Mouse (Mus musculus) testis, adult 2 months (tissue): ENCODE results near the gene Agap1. TPM values are rescaled to one million over a fixed set of nuclear protein-coding genes. Genes with fewer than 3 reads are reported as not detected.

Experiments used
- H3K27ac ChIP-seq: fragments of 200-500 bp; 2 replicates; pipeline ENCODE4 v1.5.1; 2012; ENCODE audit warnings: low read depth, low read length; ENCODE audit not compliant: control insufficient read depth, insufficient read depth
- H3K27me3 ChIP-seq: fragments of 200-500 bp; 2 replicates; pipeline ENCODE4 v1.6.1; 2012; ENCODE audit warnings: mild to moderate bottlenecking, low read length, moderate library complexity; ENCODE audit not compliant: control insufficient read depth, insufficient read depth
- H3K36me3 ChIP-seq: fragments of 200-500 bp; 2 replicates; pipeline ENCODE4 v1.6.1; 2012; ENCODE audit warnings: mild to moderate bottlenecking, low read length; ENCODE audit not compliant: control insufficient read depth, insufficient read depth
- H3K4me1 ChIP-seq: fragments of 200-500 bp; 2 replicates; pipeline ENCODE4 v1.6.1; 2012; ENCODE audit warnings: low read length; ENCODE audit not compliant: control insufficient read depth, insufficient read depth
- H3K4me3 ChIP-seq: fragments of 200-500 bp; 2 replicates; pipeline ENCODE4 v1.5.1; 2012; ENCODE audit warnings: low read depth, mild to moderate bottlenecking, low read length, moderate library complexity, mixed read lengths; ENCODE audit not compliant: control insufficient read depth
- CTCF ChIP-seq: fragments of 200-500 bp; IDR thresholded peaks from 2 replicates; pipeline ENCODE4 v1.5.1; 2012; ENCODE audit warnings: low read depth, mild to moderate bottlenecking, inconsistent platforms, low read length, moderate library complexity; ENCODE audit not compliant: control insufficient read depth, insufficient read depth, insufficient replicate concordance
- POLR2A ChIP-seq: fragments of 200-500 bp; IDR thresholded peaks from 2 replicates; pipeline ENCODE4 v1.6.1; 2012; ENCODE audit warnings: low read depth, mild to moderate bottlenecking, inconsistent platforms, low read length, moderate library complexity; ENCODE audit not compliant: control insufficient read depth
- polyA plus RNA-seq: library from polyadenylated mRNA; depleted of rRNA; stranded (reverse); fragments of >200 nt; gene quantifications from 2 replicates; pipeline ENCODE4 v1.2.3, GENCODE M21; 2012

Agap1 gene
- polyA plus RNA-seq, 1 experiment = 16.5 TPM

GRCm38 (mm10) chr1:89443512-89443911 is 11.1 kb upstream of the Agap1 start:
- no peaks in the 10 kb centered on the region for H3K27me3 ChIP-seq

GRCm38 (mm10) chr1:89444014-89444413 is 10.6 kb upstream of the Agap1 start:
- Histone ChIP-seq H3K4me3 (no peak overlapping the region), H3K27ac (no peak overlapping the region), H3K4me1 (no peaks in the 10 kb centered on the region), H3K36me3 (no peaks in the 10 kb centered on the region), H3K27me3 (no peaks in the 10 kb centered on the region)
- TF ChIP-seq POLR2A (no peak), CTCF (no peak)

More at GRCm38 (mm10) chr1:89443512-89443911, 11.1 kb upstream of the Agap1 start:
- Histone ChIP-seq H3K36me3 (no peaks in the 10 kb centered on the region), H3K4me1 (no peaks in the 10 kb centered on the region), H3K4me3 (no peak overlapping the region), H3K27ac (no peak overlapping the region)
- TF ChIP-seq CTCF = no peak
- no peak for TF ChIP-seq POLR2A

GRCm38 (mm10) chr1:89450139-89450538 is 4.5 kb upstream of the Agap1 start:
- Histone ChIP-seq H3K4me3 (no peak overlapping the region), H3K4me1 (peaks cover 6% of the 10 kb centered on the region), H3K36me3 (no peaks in the 10 kb centered on the region), H3K27ac (no peak overlapping the region), H3K27me3 (no peaks in the 10 kb centered on the region)
- TF ChIP-seq POLR2A (no peak), CTCF (no peak)

GRCm38 (mm10) chr1:89452138-89452537 is 2.5 kb upstream of the Agap1 start:
- Histone ChIP-seq H3K36me3 (no peaks in the 10 kb centered on the region), H3K4me1 (peaks cover 18% of the 10 kb centered on the region), H3K27ac (no peak overlapping the region), H3K27me3 (no peaks in the 10 kb centered on the region), H3K4me3 (no peak overlapping the region)
- TF ChIP-seq CTCF (no peak), POLR2A (no peak)

GRCm38 (mm10) chr1:89453666-89454065 is 940 bp upstream of the Agap1 start:
- Histone ChIP-seq H3K27ac (peak overlapping the region; percentile 68; the same call in 1 of the 2 replicates), H3K4me1 (peaks cover 18% of the 10 kb centered on the region), H3K4me3 (peak overlapping the region; percentile 90), H3K27me3 (no peaks in the 10 kb centered on the region), H3K36me3 (no peaks in the 10 kb centered on the region)
- TF ChIP-seq POLR2A (no peak), CTCF (no peak)

GRCm38 (mm10) chr1:89455421-89456091 is 950 bp downstream of the Agap1 start:
- TF ChIP-seq POLR2A (no peak), CTCF (no peak)
- no peaks in the 10 kb centered on the region for H3K27me3 ChIP-seq
- H3K4me3 ChIP-seq = peak overlapping the region; percentile 90
- no peaks in the 10 kb centered on the region for H3K36me3 ChIP-seq
- peaks cover 18% of the 10 kb centered on the region for H3K4me1 ChIP-seq
- no peak overlapping the region for H3K27ac ChIP-seq

- no peak overlapping the region for H3K27ac ChIP-seq
- no peaks in the 10 kb centered on the region for H3K27me3 ChIP-seq
- peaks cover 18% of the 10 kb centered on the region for H3K4me1 ChIP-seq
- no peak overlapping the region for H3K4me3 ChIP-seq
- TF ChIP-seq CTCF = no peak
- no peak for TF ChIP-seq POLR2A
- no peaks in the 10 kb centered on the region for H3K36me3 ChIP-seq
Measured at GRCm38 (mm10) chr1:89456456-89456855, 1.9 kb downstream of the Agap1 start.
